Comparison of ENCODE assay signal across 8 mouse cellular contexts in the genomic region with DNA sequence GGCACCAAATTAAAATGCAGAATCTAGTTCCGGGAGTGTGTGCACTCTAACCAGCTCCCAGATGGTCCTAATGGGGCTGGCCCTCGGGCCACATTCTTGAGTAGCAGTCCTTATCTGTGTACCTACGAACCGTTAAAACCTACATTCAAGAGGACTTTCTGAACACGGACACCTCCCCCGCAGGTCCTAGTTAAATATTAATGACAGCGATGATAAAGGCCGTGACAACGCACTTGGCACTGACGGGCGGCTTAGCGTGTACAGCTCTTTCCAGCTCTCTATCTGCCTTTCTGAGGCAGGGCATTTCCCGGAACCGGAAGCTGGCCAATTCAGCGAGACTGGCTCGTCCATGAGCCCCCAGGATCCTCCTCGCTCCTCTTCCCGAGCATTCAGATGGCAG. TPM values are rescaled to one million over a fixed set of nuclear protein-coding genes. Genes with fewer than 3 reads are reported as not detected.
DNase-seq lines count a peak whose midpoint lies in the region; ATAC-seq and TF ChIP-seq lines count a peak whose summit lies in the region.

No protein-coding gene starts in this region.

- peak overlapping the region; percentile 41 for H3K4me2 ChIP-seq in kidney, postnatal 0 days (ENCODE audit: low read length)

- TF ChIP-seq CTCF in kidney, postnatal 0 days (IDR thresholded peaks at IDR 0.05; ENCODE audit: low read depth): no peak

- H3K36me3 ChIP-seq in kidney, postnatal 0 days (ENCODE audit: insufficient read depth, low read length): no peaks in the 10 kb centered on the region

- DNase-seq in adrenal gland, adult 2 months: peak; percentile 25
- DNase-seq in adrenal gland, adult (ENCODE audit: inconsistent age in 2 of 2, low spot score in 1 of 2): no peak
- DNase-seq in heart, adult 9 months (ENCODE audit: low spot score in 2 of 2): peak; percentile 20 to 35
- DNase-seq in kidney, postnatal 0 days (ENCODE audit: low spot score): no peak
- DNase-seq in lung, postnatal 36 days: peak; percentile 49
- no peak for DNase-seq in frontal cortex, postnatal 14 days (ENCODE audit: low spot score in 2 of 2)
- DNase-seq in adrenal gland, postnatal 14 days: no peak
- no peak for DNase-seq in layer of hippocampus, adult 9-10 months (ENCODE audit: low spot score)

- H3K4me1 ChIP-seq in kidney, postnatal 0 days (replicated peaks; ENCODE audit: insufficient read depth, low read length): 0 out of 2 replicates have a peak, but pooled peaks cover 4% of the 10 kb centered on the region

- H3K27me3 ChIP-seq in kidney, postnatal 0 days (ENCODE audit: insufficient read depth, low read length): no peaks in the 10 kb centered on the region

- no peak overlapping the region for H3K9ac ChIP-seq in kidney, postnatal 0 days (ENCODE audit: low read depth, low read length)

- H3K9me3 ChIP-seq in kidney, postnatal 0 days (replicated peaks; ENCODE audit: low read length): no peaks in the 10 kb centered on the region

- 50% methylated on average over 18 of the region's 18 CpGs for WGBS in kidney, postnatal 0 days

- H3K4me3 ChIP-seq in kidney, postnatal 0 days (replicated peaks; ENCODE audit: low read depth, low read length): no peak overlapping the region

- no peak; the same call in 1 of the 2 replicates for ATAC-seq in kidney, postnatal 0 days (replicated peaks; ENCODE audit: low FRiP score, low read depth)

- no peak overlapping the region for H3K27ac ChIP-seq in kidney, postnatal 0 days

RNA-seq across cellular contexts. Expression of a gene that starts 29.9 kb away (rescaled TPM):
- 10 to 100 TPM in 1 of 2 experiments, 1 to 10 TPM in 1; 7.7 to 17.6 TPM for total RNA-seq in adrenal gland, adult 2 months (2021)
- 11.0 and 12.4 TPM in 2 replicates for polyA plus RNA-seq in adrenal gland, adult 2 months (2012; rRNA removed)
- 6.1 and 8.3 TPM in 2 replicates for polyA plus RNA-seq in kidney, postnatal 0 days (2015; fragmentation: Nextera tagmentation; extraction: Ambion mirVana)
- total RNA-seq in adrenal gland, postnatal 14 days (2021): 18.5 and 19.1 TPM in 2 replicates

Comparison
In these comparisons a context has a peak if more than half of its experiments do, and no peak if none do; other contexts are left out.
1. DNase-seq: peak in adrenal gland, adult 2 months (single experiment), heart, adult 9 months (2 of 2) and lung, postnatal 36 days (single experiment); none in adrenal gland, adult (0 of 2), kidney, postnatal 0 days (single experiment), frontal cortex, postnatal 14 days (0 of 2), adrenal gland, postnatal 14 days (single experiment) and layer of hippocampus, adult 9-10 months (single experiment).